Mouse (Mus musculus) liver, embryonic 11.5 days (tissue): ENCODE data around the gene Slc39a5. TPM values are rescaled to one million over a fixed set of nuclear protein-coding genes. Genes with fewer than 3 reads are reported as not detected.
A peak's percentile ranks its signal among the peaks of the same experiment; 100 is the strongest.

Experiments
- ATAC-seq: fragments of 200-750 bp; cut with Nextera tagmentation; replicated peaks from 2 replicates; pipeline ENCODE4 v1.8.0; 2017; ENCODE audit warnings: moderate number of reproducible peaks, mild to moderate bottlenecking, moderate TSS enrichment, moderate library complexity; ENCODE audit not compliant: low FRiP score
- DNase-seq: peaks from one replicate; pipeline ENCODE4 v3.0.0-alpha.2; 2017; ENCODE audit warnings: low spot score
- H3K27ac ChIP-seq: fragments of 300-500 bp; sonication (generic); 2 replicates; pipeline ENCODE4 v1.5.1; 2014; ENCODE audit warnings: mild to moderate bottlenecking, low read depth, low read length, control low read depth
- H3K27me3 ChIP-seq: fragments of 300-500 bp; sonication (generic); replicated peaks from 2 replicates; pipeline ENCODE4 v1.6.1; 2014; ENCODE audit warnings: low read length, mixed read lengths; ENCODE audit not compliant: control insufficient read depth, insufficient read depth
- H3K36me3 ChIP-seq: fragments of 300-500 bp; sonication (generic); 2 replicates; pipeline ENCODE4 v1.6.1; 2014; ENCODE audit warnings: mild to moderate bottlenecking, low read length, moderate library complexity, mixed read lengths; ENCODE audit not compliant: control insufficient read depth, insufficient read depth
- H3K4me1 ChIP-seq: fragments of 300-500 bp; sonication (generic); replicated peaks from 2 replicates; pipeline ENCODE4 v1.6.1; 2014; ENCODE audit warnings: low read length, mixed read lengths; ENCODE audit not compliant: control insufficient read depth, insufficient read depth
- H3K4me2 ChIP-seq: fragments of 300-500 bp; sonication (generic); 2 replicates; pipeline ENCODE4 v1.6.1; 2014; ENCODE audit warnings: mild to moderate bottlenecking, control low read depth, moderate library complexity
- H3K4me3 ChIP-seq: fragments of 300-500 bp; sonication (generic); 2 replicates; pipeline ENCODE4 v1.5.1; 2014; ENCODE audit warnings: low read depth, low read length, control low read depth
- H3K9ac ChIP-seq: fragments of 300-500 bp; sonication (generic); 2 replicates; pipeline ENCODE4 v1.6.1; 2014; ENCODE audit warnings: low read depth, low read length, control low read depth
- H3K9me3 ChIP-seq: fragments of 300-500 bp; sonication (generic); 2 replicates; pipeline ENCODE4 v1.6.1; 2016; ENCODE audit warnings: low read length, inconsistent platforms, mixed read lengths; ENCODE audit not compliant: control insufficient read depth
- WGBS: fragments of 180-500 bp; shearing (Covaris S2); extraction: QIAGEN DNeasy Blood & Tissue Kit; methylation state at CpG from one replicate; pipeline ENCODE4 v1.1.7; 2014; 5-methylcytosine and 5-hydroxymethylcytosine counted together
- polyA plus RNA-seq: library from polyadenylated mRNA; unstranded; fragments of >200 nt; fragmentation: Nextera tagmentation; extraction: Ambion mirVana; gene quantifications from 2 replicates; pipeline ENCODE4 v1.2.1, GENCODE M21; 2014

The Slc39a5 gene
- polyA plus RNA-seq, 1 experiment from 2014 or later, result 17.6 TPM

GRCm38 (mm10) chr10:128388941-128389340, 12.1 kb downstream of the Slc39a5 start:
- H3K4me1 ChIP-seq, result no peaks in the 10 kb centered on the region
- no peak overlapping the region for H3K27ac ChIP-seq
- no peak overlapping the region for H3K4me3 ChIP-seq
- H3K9ac ChIP-seq, result no peak overlapping the region
- no peak for ATAC-seq
- H3K36me3 ChIP-seq, result peaks cover 61% of the 10 kb centered on the region
- H3K4me2 ChIP-seq, result no peak overlapping the region
- H3K27me3 ChIP-seq, result no peaks in the 10 kb centered on the region
- no peaks in the 10 kb centered on the region for H3K9me3 ChIP-seq
- peak; percentile 30 for DNase-seq
- 87% methylated on average over 14 of the region's 14 CpGs for WGBS

DNA sequence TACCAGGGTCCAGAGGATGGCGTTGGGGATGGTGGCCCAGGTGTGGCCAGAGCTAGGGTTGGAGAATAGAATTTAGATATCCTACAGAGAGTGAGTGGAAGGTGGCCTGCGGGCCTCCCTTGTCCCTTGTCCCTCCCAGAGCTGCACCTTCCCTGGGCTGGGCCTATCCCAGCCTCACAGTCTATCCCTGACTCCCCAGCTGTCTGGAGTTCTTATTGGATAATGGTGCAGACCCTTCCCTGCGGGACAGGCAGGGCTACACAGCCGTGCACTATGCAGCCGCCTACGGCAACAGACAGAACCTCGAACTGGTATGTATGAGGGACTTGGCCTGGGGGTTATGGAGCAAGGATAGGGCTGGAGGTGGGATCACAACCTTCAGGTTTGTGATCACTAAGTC, 15.1 kb downstream of the Slc39a5 start:
- Histone ChIP-seq H3K4me2 (no peak overlapping the region), H3K9me3 (no peaks in the 10 kb centered on the region), H3K4me3 (no peak overlapping the region), H3K27ac (no peak overlapping the region), H3K4me1 (no peaks in the 10 kb centered on the region), H3K36me3 (peaks cover 73% of the 10 kb centered on the region), H3K27me3 (no peaks in the 10 kb centered on the region), H3K9ac (no peak overlapping the region)
- ATAC-seq (no peak), DNase-seq (no peak)
- 86% methylated on average over 7 of the region's 7 CpGs for WGBS

GRCm38 (mm10) chr10:128382482-128382881, 18.5 kb downstream of the Slc39a5 start:
- Histone ChIP-seq H3K36me3 (peaks cover 59% of the 10 kb centered on the region), H3K9me3 (no peaks in the 10 kb centered on the region), H3K9ac (no peak overlapping the region), H3K4me2 (no peak overlapping the region), H3K27ac (no peak overlapping the region), H3K4me3 (no peak overlapping the region), H3K27me3 (no peaks in the 10 kb centered on the region), H3K4me1 (peaks cover 19% of the 10 kb centered on the region)
- DNase-seq (no peak), ATAC-seq (0 out of 2 replicates have a peak, but pooled peaks have one; percentile 4)
- 79% methylated on average over 8 of the region's 8 CpGs for WGBS

DNA sequence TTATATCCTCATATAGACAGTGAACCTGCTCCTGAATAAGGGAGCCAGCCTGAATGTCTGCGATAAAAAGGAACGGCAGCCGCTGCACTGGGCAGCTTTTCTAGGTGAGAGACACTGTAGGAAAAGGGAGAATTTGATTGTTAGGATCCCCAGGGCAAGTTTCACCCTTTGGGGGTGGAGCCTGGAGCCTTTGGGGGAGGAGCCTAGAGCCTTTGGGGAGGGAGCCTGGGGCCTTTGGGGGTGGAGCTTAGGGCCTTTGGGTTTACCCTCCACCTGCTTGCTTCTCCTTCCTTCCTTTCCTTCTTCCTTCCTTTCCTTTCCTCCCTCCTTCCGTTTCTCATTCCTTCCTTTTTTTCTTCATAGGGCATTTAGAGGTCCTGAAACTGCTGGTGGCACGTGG, 20.5 kb downstream of the Slc39a5 start:
- ATAC-seq, result no peak
- Histone ChIP-seq H3K4me2 (no peak overlapping the region), H3K4me1 (peaks cover 22% of the 10 kb centered on the region)

DNA sequence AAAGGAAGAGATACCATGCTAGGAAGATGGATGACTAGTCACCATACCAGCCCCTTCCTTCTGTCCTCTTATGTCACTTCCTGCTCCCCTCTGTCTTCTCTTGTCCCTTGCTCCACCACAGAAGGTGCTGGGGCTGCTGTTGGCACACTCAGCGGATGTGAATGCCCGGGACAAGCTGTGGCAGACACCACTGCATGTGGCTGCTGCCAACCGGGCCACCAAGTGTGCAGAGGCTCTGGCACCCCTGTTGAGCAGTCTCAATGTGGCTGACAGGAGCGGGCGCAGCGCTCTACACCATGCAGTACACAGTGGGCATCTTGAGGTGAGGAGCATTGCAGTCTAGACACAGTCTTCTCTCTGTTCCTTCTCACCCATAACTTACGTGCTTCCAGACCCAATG, 21.8 kb downstream of the Slc39a5 start:
- no peak for ATAC-seq
- H3K9ac ChIP-seq, result no peak overlapping the region

More for the DNA sequence above, 20.5 kb downstream of the Slc39a5 start:
- no peak for DNase-seq
- 91% methylated on average over 5 of the region's 5 CpGs for WGBS
- Histone ChIP-seq H3K27me3 (no peaks in the 10 kb centered on the region), H3K36me3 (peaks cover 46% of the 10 kb centered on the region), H3K4me3 (no peak overlapping the region), H3K9me3 (no peaks in the 10 kb centered on the region), H3K27ac (no peak overlapping the region), H3K9ac (no peak overlapping the region)

GRCm38 (mm10) chr10:128378462-128378861, 22.6 kb downstream of the Slc39a5 start:
- no peaks in the 10 kb centered on the region for H3K9me3 ChIP-seq
- ATAC-seq (no peak), DNase-seq (no peak)
- no peak overlapping the region for H3K27ac ChIP-seq
- 80% methylated on average over 3 of the region's 3 CpGs for WGBS
- peaks cover 22% of the 10 kb centered on the region for H3K4me1 ChIP-seq
- no peaks in the 10 kb centered on the region for H3K27me3 ChIP-seq
- H3K4me3 ChIP-seq, result peak overlapping the region; percentile 82; the same call in 1 of the 2 replicates
- H3K4me2 ChIP-seq, result peak overlapping the region; percentile 84
- H3K36me3 ChIP-seq, result peaks cover 29% of the 10 kb centered on the region
- H3K9ac ChIP-seq, result peak overlapping the region; percentile 87; the same call in 1 of the 2 replicates

More for the DNA sequence above, 21.8 kb downstream of the Slc39a5 start:
- Histone ChIP-seq H3K27me3 (no peaks in the 10 kb centered on the region), H3K4me3 (no peak overlapping the region), H3K9me3 (no peaks in the 10 kb centered on the region), H3K27ac (no peak overlapping the region), H3K4me2 (no peak overlapping the region), H3K36me3 (peaks cover 37% of the 10 kb centered on the region), H3K4me1 (peaks cover 22% of the 10 kb centered on the region)
- DNase-seq, result no peak
- 85% methylated on average over 7 of the region's 7 CpGs for WGBS

- 65% methylated on average over 14 of the region's 14 CpGs for WGBS
- H3K9ac ChIP-seq, result peak overlapping the region; percentile 87
- H3K27ac ChIP-seq, result no peak overlapping the region
- peaks cover 25% of the 10 kb centered on the region for H3K36me3 ChIP-seq
- no peak for DNase-seq
- H3K27me3 ChIP-seq, result no peaks in the 10 kb centered on the region
- H3K4me1 ChIP-seq, result peaks cover 25% of the 10 kb centered on the region
- no peak for ATAC-seq
- peak overlapping the region; percentile 82 for H3K4me3 ChIP-seq
- H3K4me2 ChIP-seq, result peak overlapping the region; percentile 84
- H3K9me3 ChIP-seq, result no peaks in the 10 kb centered on the region
Measured at GRCm38 (mm10) chr10:128377940-128378448, 23.0 kb downstream of the Slc39a5 start.

GRCm38 (mm10) chr10:128377222-128377939, 23.6 kb downstream of the Slc39a5 start:
- ATAC-seq (peak; percentile 66), DNase-seq (peak; percentile 70)
- Histone ChIP-seq H3K27ac (peak overlapping the region; percentile 88), H3K9ac (peak overlapping the region; percentile 87), H3K9me3 (no peaks in the 10 kb centered on the region), H3K27me3 (no peaks in the 10 kb centered on the region), H3K36me3 (peaks cover 19% of the 10 kb centered on the region), H3K4me2 (peak overlapping the region; percentile 84), H3K4me1 (peaks cover 26% of the 10 kb centered on the region), H3K4me3 (peak overlapping the region; percentile 82)
- 0% methylated on average over 47 of the region's 47 CpGs for WGBS
